Mouse (Mus musculus) cerebellum, adult 2 months (tissue): ENCODE measurements around the gene Ms4a4d.

Experiments used
- CTCF ChIP-seq: fragments of 200-500 bp; IDR thresholded peaks from 2 replicates; pipeline ENCODE4 v1.5.1; 2011; ENCODE audit warnings: low read depth, mild to moderate bottlenecking, control low read depth, low read length, moderate library complexity, borderline replicate concordance; ENCODE audit not compliant: insufficient read depth
- POLR2A ChIP-seq: fragments of 200-500 bp; IDR thresholded peaks from 2 replicates; pipeline ENCODE4 v1.6.1; 2011; ENCODE audit warnings: low read length, control low read depth, borderline replicate concordance; ENCODE audit not compliant: insufficient read depth

GRCm38 (mm10) chr19:11533888-11534445 is 2.6 kb upstream of the Ms4a4d start:
- TF ChIP-seq CTCF (no peak), POLR2A (no peak)
